Mouse (Mus musculus) layer of hippocampus, adult 11-12 months (tissue): ENCODE measurements around the gene Rbm3.

Experiments used
- DNase-seq: peaks from one replicate; pipeline ENCODE4 v3.0.0; 2022; ENCODE audit warnings: low spot score

The Rbm3 gene

GRCm38 (mm10) chrX:8145153-8145991 lies at the start of gene Rbm3:
Gene Rbm3 (minus strand): TSS chrX:8145880.
- peak; percentile 88 for DNase-seq

- DNase-seq: peak; percentile 61
Observed at GRCm38 (mm10) chrX:8193419-8193723, 47.7 kb upstream of the Rbm3 start, which contains the start of gene Ebp. Gene Ebp (minus strand): TSS chrX:8193512.

DNA sequence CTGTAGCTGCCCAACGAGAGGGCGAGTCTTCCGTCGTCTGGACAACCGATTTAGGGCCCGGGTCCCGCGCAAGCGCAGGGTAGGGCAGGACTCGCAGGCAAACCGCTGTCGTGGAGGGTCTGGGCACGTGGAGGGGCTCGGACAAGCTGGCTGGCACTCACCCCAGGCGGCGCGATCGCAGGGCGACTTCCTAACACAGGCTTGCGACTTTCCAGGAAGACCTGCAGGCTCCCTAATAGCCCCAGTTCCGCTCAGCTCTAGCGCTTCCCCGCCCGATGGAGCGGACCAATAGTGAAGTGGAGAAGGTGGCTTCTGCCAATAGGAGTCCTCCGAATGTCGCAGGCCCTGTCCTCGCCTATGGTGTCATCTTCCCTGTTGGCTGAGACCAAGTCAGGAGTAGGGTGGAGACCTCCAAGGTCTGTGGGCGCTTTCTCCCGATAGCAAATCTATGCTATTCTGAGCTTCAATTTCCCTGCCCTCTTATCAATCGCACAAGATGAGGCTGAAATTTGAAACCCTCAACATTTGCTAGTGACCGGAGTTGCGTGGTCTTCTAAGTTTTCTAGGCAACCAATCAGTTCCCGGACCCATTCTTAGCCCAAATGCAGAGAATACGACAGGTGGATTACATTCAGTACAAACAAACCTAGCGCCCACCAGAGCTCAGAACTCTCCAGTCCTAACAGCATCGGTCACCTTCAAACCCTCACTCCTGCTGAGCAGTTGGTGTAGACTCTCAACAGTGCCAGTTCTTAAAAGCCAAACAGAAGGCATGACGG lies 47.1 kb upstream of the Rbm3 start:
- DNase-seq: peak; percentile 79

DNA sequence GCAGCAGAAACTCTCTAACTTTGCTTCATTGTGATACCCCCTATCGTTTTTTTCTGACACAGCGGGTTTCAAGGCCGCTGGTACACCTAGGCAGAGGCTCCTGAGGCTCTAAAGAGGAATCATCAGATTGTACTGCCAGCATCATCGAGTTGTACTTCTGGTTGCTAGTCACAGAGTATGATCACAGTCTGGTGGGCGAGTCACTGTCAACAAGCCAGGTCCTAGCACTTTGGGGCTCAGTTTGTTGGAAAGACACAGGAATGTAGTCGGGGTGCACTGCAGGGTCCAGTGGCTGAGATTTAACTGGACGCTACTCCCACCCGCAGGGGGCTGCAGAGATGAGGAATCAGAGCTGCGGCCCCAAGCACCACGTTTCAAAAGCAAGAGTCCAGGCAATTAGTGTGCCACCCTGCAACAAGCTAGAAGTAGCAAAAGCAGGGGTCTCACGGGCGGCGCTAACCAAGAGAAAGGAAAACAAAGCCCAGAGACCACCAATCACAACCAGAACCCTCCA lies 46.5 kb upstream of the Rbm3 start:
- no peak for DNase-seq

DNA sequence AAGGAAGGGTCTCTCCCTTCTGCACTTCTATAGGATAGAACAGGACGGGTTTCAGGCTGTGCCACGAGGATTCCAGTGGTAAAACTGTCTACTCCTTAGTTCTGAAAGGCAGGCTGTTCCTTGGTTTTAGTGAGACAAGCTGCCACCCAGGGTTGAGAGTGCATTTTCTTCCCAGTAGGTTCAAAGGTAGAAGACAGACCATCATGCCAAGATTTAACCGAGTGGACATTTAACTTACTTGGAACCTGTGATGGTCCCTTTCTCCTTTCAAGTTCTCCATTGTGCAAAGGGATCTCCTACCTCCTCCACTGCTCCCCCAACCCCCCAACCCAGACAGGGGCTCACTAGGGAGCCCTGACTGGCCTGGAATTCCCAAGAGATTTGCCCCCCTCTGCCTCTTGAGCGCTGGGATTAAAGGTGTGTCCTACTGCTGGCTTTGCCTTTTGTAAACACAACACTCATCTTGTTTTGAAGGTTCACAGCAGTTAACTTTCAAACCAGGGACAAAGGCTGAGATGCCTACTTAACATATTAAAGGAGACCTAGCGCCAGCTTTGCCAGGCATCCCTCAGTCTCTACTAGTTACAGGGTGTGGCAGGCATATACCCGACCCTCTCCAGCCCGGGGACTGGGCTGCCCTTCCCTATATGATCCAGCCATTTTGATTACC lies 37.3 kb upstream of the Rbm3 start:
- DNase-seq: no peak

- DNase-seq: no peak
Observed at GRCm38 (mm10) chrX:8179646-8180045, 34.0 kb upstream of the Rbm3 start.

- DNase-seq: no peak
Observed at GRCm38 (mm10) chrX:8178871-8179270, 33.2 kb upstream of the Rbm3 start.

DNA sequence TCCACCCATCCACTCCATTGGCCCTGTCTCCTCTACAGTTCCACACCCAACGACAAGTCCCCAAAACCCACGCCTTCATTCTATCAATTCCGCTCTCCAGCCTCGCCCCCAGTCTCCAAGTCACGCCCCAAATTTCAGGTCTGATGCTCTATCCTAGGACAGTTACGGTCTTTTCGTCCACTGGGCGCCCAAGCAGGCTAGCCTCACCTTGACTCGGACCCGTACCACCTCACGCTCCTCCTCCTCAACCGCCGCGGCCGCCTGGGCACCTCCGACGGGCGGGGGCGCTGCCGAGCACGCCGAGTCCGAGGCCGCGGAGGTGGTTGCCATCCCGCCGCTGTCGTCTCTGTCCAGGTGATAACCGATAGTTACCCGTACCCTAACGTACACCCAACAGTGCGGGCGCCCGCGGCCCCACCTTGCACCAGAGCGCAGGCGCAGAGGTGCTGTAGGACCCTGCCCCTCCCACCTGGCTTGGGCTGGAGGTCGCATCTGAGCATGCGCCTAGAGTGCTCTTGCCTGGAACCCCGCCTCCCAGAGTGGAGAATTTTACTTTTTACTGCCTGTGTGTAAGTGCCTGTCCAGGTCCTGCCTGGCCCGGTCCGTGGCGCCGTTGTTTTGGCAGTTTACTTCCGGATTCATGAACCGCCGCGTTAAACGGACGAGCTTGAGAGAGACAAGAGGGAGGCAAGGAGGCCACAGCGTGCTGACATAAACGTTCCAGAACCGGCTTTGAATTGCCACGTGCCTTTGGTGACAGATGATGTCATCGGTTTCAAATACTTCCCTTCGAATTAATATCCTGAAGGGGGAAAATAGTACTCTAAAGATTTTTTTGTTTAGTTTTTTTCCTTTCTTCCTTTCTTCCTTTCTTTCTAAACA lies 30.1 kb upstream of the Rbm3 start, which contains the start of gene Tbc1d25:
Gene Tbc1d25 (minus strand): TSS at position 678 of the 882 bp plus-strand sequence.
- peak; percentile 83 for DNase-seq

DNA sequence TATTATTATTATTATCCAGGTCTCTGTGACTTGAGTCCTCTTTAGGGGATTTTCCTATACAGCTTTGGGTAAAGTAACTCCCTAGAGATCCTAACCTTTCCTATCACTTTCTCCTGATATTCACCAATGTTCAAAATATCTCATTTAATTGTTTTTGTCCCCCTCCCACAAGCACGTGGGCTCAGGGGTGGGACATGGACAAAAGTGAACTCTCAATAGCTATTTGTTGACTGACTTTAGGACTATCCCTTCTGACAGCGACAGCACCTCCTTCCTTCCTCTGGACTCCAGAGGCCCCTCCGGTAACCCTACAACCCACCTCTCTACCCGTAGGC lies 29.5 kb upstream of the Rbm3 start:
- no peak for DNase-seq

GRCm38 (mm10) chrX:8167716-8168647 lies 22.3 kb upstream of the Rbm3 start:
- DNase-seq: no peak

- DNase-seq: no peak
Observed at GRCm38 (mm10) chrX:8164471-8164870, 18.8 kb upstream of the Rbm3 start.

- peak; percentile 10 for DNase-seq
Observed at GRCm38 (mm10) chrX:8163076-8163475, 17.4 kb upstream of the Rbm3 start.

DNA sequence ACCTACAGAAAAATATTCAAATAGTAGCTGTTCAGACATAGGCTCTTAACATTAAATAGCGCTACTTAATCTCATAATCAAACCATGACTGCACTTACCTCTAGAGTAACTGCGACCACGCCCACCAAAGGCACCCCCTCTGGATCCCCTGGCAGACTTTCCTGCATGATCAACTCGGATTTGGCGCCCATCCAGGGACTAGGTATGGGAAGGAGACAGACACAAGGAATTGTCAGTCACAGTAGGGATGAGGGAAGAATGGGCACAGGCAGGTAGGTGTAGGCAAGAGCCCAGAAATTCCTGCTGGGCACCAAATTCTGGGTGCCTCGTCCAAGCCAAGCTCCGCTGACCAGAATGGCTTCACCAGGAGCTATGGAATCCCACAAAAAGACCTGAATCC lies 1.9 kb downstream of the Rbm3 start:
- DNase-seq: no peak

- DNase-seq: no peak
Observed at GRCm38 (mm10) chrX:8142948-8143347, 2.7 kb downstream of the Rbm3 start.

DNA sequence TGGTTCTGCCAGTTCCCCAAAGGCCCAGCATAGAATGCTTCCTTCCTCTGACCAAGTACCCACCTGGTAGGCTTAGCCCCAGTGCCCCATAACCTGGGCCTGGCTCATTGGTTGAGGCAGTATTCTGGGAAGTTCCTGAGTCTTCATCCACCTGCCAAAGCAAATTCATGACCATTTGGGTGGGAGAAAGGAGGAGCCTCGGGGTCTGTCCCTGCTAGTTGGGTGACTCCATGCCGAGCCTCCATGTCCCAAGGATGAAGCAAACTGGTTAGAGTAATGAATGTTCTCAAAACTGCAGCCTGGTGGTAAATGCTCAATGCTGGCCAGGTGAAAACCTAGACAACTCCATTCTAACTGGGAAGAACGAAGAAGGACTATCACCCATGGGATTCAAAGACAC lies 4.6 kb downstream of the Rbm3 start:
- DNase-seq: no peak

GRCm38 (mm10) chrX:8140446-8140845 lies 5.2 kb downstream of the Rbm3 start:
- DNase-seq: no peak

DNA sequence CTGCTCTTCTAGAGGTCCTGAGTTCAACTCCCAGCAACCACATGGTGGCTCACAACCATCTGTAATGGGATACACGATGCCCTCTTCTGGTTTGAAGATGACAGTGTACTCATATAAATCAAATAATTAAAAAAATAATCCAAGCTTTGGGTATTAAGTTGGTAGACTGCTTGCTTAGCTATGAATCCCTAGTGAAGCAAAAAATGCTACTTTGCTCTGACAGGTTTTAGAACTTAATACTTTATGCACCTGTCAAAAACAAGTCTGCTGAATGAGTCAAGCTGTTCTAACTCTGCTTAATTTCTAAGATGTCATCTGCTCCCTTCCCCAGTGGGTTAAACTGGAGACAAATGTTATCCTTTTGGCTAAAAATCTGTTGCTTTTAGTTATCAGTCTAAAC lies 6.2 kb downstream of the Rbm3 start:
- DNase-seq: no peak

GRCm38 (mm10) chrX:8135886-8136285 lies 9.8 kb downstream of the Rbm3 start:
- DNase-seq: no peak

GRCm38 (mm10) chrX:8132017-8132976 lies 13.4 kb downstream of the Rbm3 start, which contains the start of gene Wdr13:
Gene Wdr13 (minus strand): TSS chrX:8132892.
- DNase-seq: peak; percentile 89
